Mouse (Mus musculus) heart, adult 2 months (tissue): ENCODE results near the gene Eps15l1. TPM values are rescaled to one million over a fixed set of nuclear protein-coding genes. Genes with fewer than 3 reads are reported as not detected.

ENCODE experiments used
- DNase-seq, 2 experiments: peaks; one replicate each; pipeline ENCODE4 v3.0.0; 2021
- H3K27ac ChIP-seq: fragments of 200-600 bp; 2 replicates; pipeline ENCODE4 v1.8.1; 2022
- H3K27me3 ChIP-seq: fragments of 200-500 bp; 2 replicates; pipeline ENCODE4 v1.6.1; 2012; ENCODE audit warnings: mild to moderate bottlenecking, low read length, inconsistent platforms, mixed read lengths; ENCODE audit not compliant: control insufficient read depth, insufficient read depth
- H3K36me3 ChIP-seq: fragments of 200-500 bp; 2 replicates; pipeline ENCODE4 v1.6.1; 2012; ENCODE audit warnings: low read length, inconsistent platforms; ENCODE audit not compliant: control insufficient read depth, insufficient read depth
- H3K4me1 ChIP-seq: fragments of 200-500 bp; 2 replicates; pipeline ENCODE4 v1.6.1; 2011; ENCODE audit warnings: low read length; ENCODE audit not compliant: control insufficient read depth, insufficient read depth
- H3K4me3 ChIP-seq: fragments of 200-600 bp; 2 replicates; pipeline ENCODE4 v1.8.1; 2022
- H3K79me2 ChIP-seq: fragments of 200-500 bp; replicated peaks from 2 replicates; pipeline ENCODE4 v1.6.1; 2012; ENCODE audit warnings: mild to moderate bottlenecking, inconsistent platforms, low read length, moderate library complexity, mixed read lengths; ENCODE audit not compliant: control insufficient read depth, insufficient read depth
- H3K9ac ChIP-seq: fragments of 200-500 bp; 2 replicates; pipeline ENCODE4 v1.6.1; 2012; ENCODE audit warnings: low read depth, mild to moderate bottlenecking, control low read depth, inconsistent platforms, low read length, mixed read lengths
- CTCF ChIP-seq: fragments of 200-600 bp; IDR thresholded peaks from 2 replicates; pipeline ENCODE4 v1.8.1; 2022; ENCODE audit warnings: antibody characterized with exemption, mild to moderate bottlenecking, moderate library complexity
- EP300 ChIP-seq: fragments of 200-500 bp; IDR thresholded peaks from 2 replicates; pipeline ENCODE4 v1.6.1; 2011; ENCODE audit warnings: low read depth, low read length, control low read depth; ENCODE audit not compliant: insufficient read depth
- POLR2A ChIP-seq: fragments of 200-500 bp; IDR thresholded peaks from 2 replicates; pipeline ENCODE4 v1.6.1; 2011; ENCODE audit warnings: mild to moderate bottlenecking, low read depth, low read length, control low read depth; ENCODE audit not compliant: insufficient read depth
- WGBS: fragments of 180-500 bp; shearing (Covaris S2); methylation state at CpG from one replicate; pipeline ENCODE4 v1.1.7; 2018; 5-methylcytosine and 5-hydroxymethylcytosine counted together
- intact Hi-C: fragments of 180-260 bp; cut with DNase I; formaldehyde crosslinking; loops from one replicate; pipeline ENCODE4 v1.15.1; 2025
- polyA plus RNA-seq: library from polyadenylated mRNA; depleted of rRNA; stranded (reverse); fragments of >200 nt; gene quantifications from 2 replicates; pipeline ENCODE4 v1.2.3, GENCODE M21; 2012
- total RNA-seq, 2 experiments: library from RNA; stranded (reverse); gene quantifications; 2 replicates each; pipeline ENCODE4 v1.2.3; 2021

Gene Eps15l1
- total and polyA plus RNA-seq, 3 experiments: 34.0 to 39.6 (median 36.2) TPM

GRCm38 (mm10) chr8:72459881-72460533 is 38.7 kb upstream of the Eps15l1 start:
- no peaks in the 10 kb centered on the region for H3K4me1 ChIP-seq
- H3K27ac ChIP-seq: no peak overlapping the region
- no peak overlapping the region for H3K9ac ChIP-seq
- intact Hi-C loops: no loop called here
- H3K27me3 ChIP-seq: no peaks in the 10 kb centered on the region
- H3K79me2 ChIP-seq: no peaks in the 10 kb centered on the region
- H3K4me3 ChIP-seq: no peak overlapping the region
- no peak for DNase-seq
- H3K36me3 ChIP-seq: no peaks in the 10 kb centered on the region
- TF ChIP-seq EP300 (no peak), POLR2A (no peak), CTCF (no peak)
- WGBS: 89% methylated on average over 4 of the region's 4 CpGs

- intact Hi-C loops: no loop called here
- H3K79me2 ChIP-seq: no peaks in the 10 kb centered on the region
- H3K27me3 ChIP-seq: no peaks in the 10 kb centered on the region
- H3K4me1 ChIP-seq: no peaks in the 10 kb centered on the region
- DNase-seq: no peak
- WGBS: 85% methylated on average over 6 of the region's 6 CpGs
- no peaks in the 10 kb centered on the region for H3K36me3 ChIP-seq
- H3K4me3 ChIP-seq: no peak overlapping the region
- TF ChIP-seq EP300 (no peak), POLR2A (no peak), CTCF (no peak)
- no peak overlapping the region for H3K27ac ChIP-seq
- H3K9ac ChIP-seq: no peak overlapping the region
Observed at GRCm38 (mm10) chr8:72458457-72458856, 37.2 kb upstream of the Eps15l1 start.

GRCm38 (mm10) chr8:72457806-72458205 is 36.5 kb upstream of the Eps15l1 start:
- Histone ChIP-seq H3K36me3 (no peaks in the 10 kb centered on the region), H3K79me2 (no peaks in the 10 kb centered on the region), H3K9ac (no peak overlapping the region), H3K4me3 (no peak overlapping the region), H3K27me3 (no peaks in the 10 kb centered on the region), H3K4me1 (no peaks in the 10 kb centered on the region), H3K27ac (no peak overlapping the region)
- 92% methylated on average over 3 of the region's 3 CpGs for WGBS
- TF ChIP-seq CTCF (no peak), EP300 (no peak), POLR2A (no peak)
- DNase-seq: no peak
- intact Hi-C loops: no loop called here

GRCm38 (mm10) chr8:72455317-72455716 is 34.1 kb upstream of the Eps15l1 start:
- 66% methylated on average over 4 of the region's 4 CpGs for WGBS
- intact Hi-C loops: no loop called here

GRCm38 (mm10) chr8:72453904-72454303 is 32.6 kb upstream of the Eps15l1 start:
- no peaks in the 10 kb centered on the region for H3K4me1 ChIP-seq
- no peak overlapping the region for H3K9ac ChIP-seq
- H3K36me3 ChIP-seq: no peaks in the 10 kb centered on the region
- H3K27ac ChIP-seq: no peak overlapping the region
- WGBS: 97% methylated on average over 2 of the region's 2 CpGs
- no peaks in the 10 kb centered on the region for H3K27me3 ChIP-seq
- intact Hi-C loops: no loop called here
- H3K4me3 ChIP-seq: no peak overlapping the region
- TF ChIP-seq POLR2A: no peak
- TF ChIP-seq CTCF: 0 out of 2 replicates have a peak, but pooled peaks have one; percentile 11
- no peak for DNase-seq
- H3K79me2 ChIP-seq: no peaks in the 10 kb centered on the region

More at GRCm38 (mm10) chr8:72455317-72455716, 34.1 kb upstream of the Eps15l1 start:
- Histone ChIP-seq H3K4me3 (no peak overlapping the region), H3K4me1 (no peaks in the 10 kb centered on the region), H3K9ac (no peak overlapping the region), H3K27ac (no peak overlapping the region), H3K36me3 (no peaks in the 10 kb centered on the region), H3K79me2 (no peaks in the 10 kb centered on the region), H3K27me3 (no peaks in the 10 kb centered on the region)
- TF ChIP-seq CTCF: no peak
- no peak for DNase-seq

GRCm38 (mm10) chr8:72451516-72451915 is 30.3 kb upstream of the Eps15l1 start:
- Histone ChIP-seq H3K27me3 (no peaks in the 10 kb centered on the region), H3K9ac (no peak overlapping the region), H3K4me1 (no peaks in the 10 kb centered on the region), H3K36me3 (no peaks in the 10 kb centered on the region), H3K4me3 (no peak overlapping the region), H3K79me2 (no peaks in the 10 kb centered on the region), H3K27ac (no peak overlapping the region)
- DNase-seq: no peak
- TF ChIP-seq EP300 (no peak), CTCF (no peak), POLR2A (no peak)
- WGBS: 80% methylated on average over 8 of the region's 8 CpGs
- intact Hi-C loops: no loop called here
